Mouse (Mus musculus) neutrophil, adult 83 days (primary cell): ENCODE measurements around the gene Mmaa. TPM values are rescaled to one million over a fixed set of nuclear protein-coding genes. Genes with fewer than 3 reads are reported as not detected.

Experiments
- total RNA-seq, 2 experiments: library from RNA; stranded (reverse); gene quantifications; one replicate each; pipeline ENCODE4 v1.2.4; 2023

The Mmaa gene
- total RNA-seq: 1 to 10 TPM; 4.1 to 4.6 TPM

DNA sequence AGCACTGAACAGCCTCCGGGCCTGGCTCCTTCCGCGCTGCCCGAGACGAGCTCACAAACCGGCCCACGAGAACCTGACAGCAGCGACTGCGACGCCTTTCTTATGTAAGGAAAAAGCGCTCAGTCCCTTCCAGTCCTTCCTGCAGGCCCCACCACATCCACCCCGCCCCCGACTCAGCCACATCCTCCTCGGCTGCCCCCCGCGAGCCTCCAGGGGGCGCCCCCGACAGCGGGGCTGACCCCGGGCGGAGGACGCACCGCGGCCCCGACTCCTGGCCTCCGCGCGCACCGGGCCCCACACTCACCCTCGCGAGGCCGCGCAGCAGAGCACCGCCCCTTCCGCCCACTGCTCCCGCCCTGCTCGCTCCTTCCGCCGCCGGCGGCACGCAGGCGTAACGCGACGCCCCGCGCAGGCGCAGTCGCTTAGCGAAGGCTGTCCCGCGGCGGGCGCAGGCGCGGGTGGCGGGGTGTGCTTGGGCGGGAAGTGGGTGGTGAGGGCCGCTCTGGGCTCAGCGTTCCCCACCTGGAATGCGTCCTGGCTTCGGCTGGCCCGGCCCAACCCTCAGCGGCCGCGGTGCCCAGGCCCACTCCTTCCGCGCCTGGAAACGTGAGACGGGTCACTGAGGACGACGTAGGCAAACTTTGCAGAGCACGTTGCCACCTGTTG, at the start of gene Mmaa:
Gene Mmaa (minus strand): TSS at position 328 of the 666 bp plus-strand sequence.

DNA sequence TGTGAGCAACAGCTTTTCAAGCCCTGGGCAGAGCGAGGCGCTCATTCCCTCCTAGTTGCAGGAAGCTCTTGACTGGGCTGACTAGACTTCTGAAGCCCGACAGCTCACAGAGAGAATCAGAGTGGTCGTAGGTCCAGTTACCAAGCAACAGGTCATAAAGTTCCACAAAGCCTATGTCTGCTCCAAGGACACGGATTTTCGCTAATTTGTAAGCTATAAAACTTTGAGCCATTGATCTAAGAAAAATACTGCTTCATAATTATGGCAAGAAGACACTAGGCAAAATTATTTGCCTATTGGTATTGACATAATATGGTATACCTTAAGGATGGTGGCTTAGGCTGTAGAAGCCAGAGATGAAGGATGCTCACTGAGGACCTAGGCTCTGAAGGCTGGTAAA, 46.3 kb downstream of the Mmaa start, which contains the start of gene 1700011L22Rik:
Gene 1700011L22Rik (minus strand): TSS at position 101 of the 400 bp plus-strand sequence.

Other genes with a start within 250 kb of the Mmaa start
- not detected for gene 1700011L22Rik, start 46.4 kb downstream of the Mmaa start, total RNA-seq
- 10 to 100 TPM in 1 of 2 experiments, 1 to 10 TPM in 1; 6.2 to 10.9 TPM for gene Smad1, start 104.6 kb upstream of the Mmaa start, total RNA-seq